Mouse (Mus musculus): ENCODE results near the gene Slc10a1. TPM values are rescaled to one million over a fixed set of nuclear protein-coding genes. Genes with fewer than 3 reads are reported as not detected.
A peak's percentile ranks its signal among the peaks of the same experiment; 100 is the strongest.

Gene Slc10a1
- polyA plus RNA-seq, 1 experiment from 2014 or later, result 0.44 TPM

- Histone ChIP-seq H3K27ac (ENCODE audit: low read depth, low read length) (no peak overlapping the region), H3K4me1 (ENCODE audit: control insufficient read depth, insufficient read depth, low read length) (no peaks in the 10 kb centered on the region), H3K4me2 (no peak overlapping the region), H3K9ac (ENCODE audit: low read length) (no peak overlapping the region), H3K27me3 (ENCODE audit: control insufficient read depth, insufficient read depth, low read length) (no peaks in the 10 kb centered on the region), H3K4me3 (ENCODE audit: low read depth, low read length) (no peak overlapping the region), H3K9me3 (ENCODE audit: control insufficient read depth, low read length) (no peaks in the 10 kb centered on the region), H3K36me3 (ENCODE audit: control insufficient read depth, insufficient read depth, low read length) (no peaks in the 10 kb centered on the region)
- 86% methylated on average over 4 of the region's 4 CpGs for WGBS
- no peak for DNase-seq (ENCODE audit: low spot score, missing footprints)
- no peak for ATAC-seq (ENCODE audit: low FRiP score)
Measured at GRCm38 (mm10) chr12:80926550-80926949, 42.0 kb downstream of the Slc10a1 start.

GRCm38 (mm10) chr12:80925919-80926318 is 42.6 kb downstream of the Slc10a1 start:
- no peak for DNase-seq (ENCODE audit: low spot score, missing footprints)
- Histone ChIP-seq H3K27ac (ENCODE audit: low read depth, low read length) (no peak overlapping the region), H3K27me3 (ENCODE audit: control insufficient read depth, insufficient read depth, low read length) (no peaks in the 10 kb centered on the region), H3K36me3 (ENCODE audit: control insufficient read depth, insufficient read depth, low read length) (no peaks in the 10 kb centered on the region), H3K4me1 (ENCODE audit: control insufficient read depth, insufficient read depth, low read length) (no peaks in the 10 kb centered on the region), H3K9me3 (ENCODE audit: control insufficient read depth, low read length) (no peaks in the 10 kb centered on the region), H3K9ac (ENCODE audit: low read length) (no peak overlapping the region), H3K4me3 (ENCODE audit: low read depth, low read length) (no peak overlapping the region), H3K4me2 (no peak overlapping the region)
- no peak for ATAC-seq (ENCODE audit: low FRiP score)
- WGBS, result 21% methylated on average over 7 of the region's 7 CpGs

GRCm38 (mm10) chr12:80924205-80924604 is 44.3 kb downstream of the Slc10a1 start:
- ATAC-seq (ENCODE audit: low FRiP score), result no peak
- Histone ChIP-seq H3K27ac (ENCODE audit: low read depth, low read length) (no peak overlapping the region), H3K9ac (ENCODE audit: low read length) (no peak overlapping the region), H3K9me3 (ENCODE audit: control insufficient read depth, low read length) (no peaks in the 10 kb centered on the region), H3K4me1 (ENCODE audit: control insufficient read depth, insufficient read depth, low read length) (no peaks in the 10 kb centered on the region), H3K4me3 (ENCODE audit: low read depth, low read length) (no peak overlapping the region), H3K36me3 (ENCODE audit: control insufficient read depth, insufficient read depth, low read length) (no peaks in the 10 kb centered on the region), H3K27me3 (ENCODE audit: control insufficient read depth, insufficient read depth, low read length) (no peaks in the 10 kb centered on the region), H3K4me2 (no peak overlapping the region)
- WGBS, result 83% methylated on average over 3 of the region's 3 CpGs
- no peak for DNase-seq (ENCODE audit: low spot score, missing footprints)

GRCm38 (mm10) chr12:80923602-80924001 is 44.9 kb downstream of the Slc10a1 start:
- no peaks in the 10 kb centered on the region for H3K27me3 ChIP-seq (ENCODE audit: control insufficient read depth, insufficient read depth, low read length)
- peak; percentile 84 for DNase-seq (ENCODE audit: low spot score, missing footprints)
- no peak overlapping the region for H3K9ac ChIP-seq (ENCODE audit: low read length)
- no peaks in the 10 kb centered on the region for H3K9me3 ChIP-seq (ENCODE audit: control insufficient read depth, low read length)
- no peak overlapping the region for H3K4me2 ChIP-seq
- H3K4me1 ChIP-seq (ENCODE audit: control insufficient read depth, insufficient read depth, low read length), result no peaks in the 10 kb centered on the region
- no peak for ATAC-seq (ENCODE audit: low FRiP score)
- H3K36me3 ChIP-seq (ENCODE audit: control insufficient read depth, insufficient read depth, low read length), result no peaks in the 10 kb centered on the region
- H3K4me3 ChIP-seq (ENCODE audit: low read depth, low read length), result no peak overlapping the region
- H3K27ac ChIP-seq (ENCODE audit: low read depth, low read length), result no peak overlapping the region
- WGBS, result 70% methylated on average over 5 of the region's 5 CpGs

GRCm38 (mm10) chr12:80922869-80923268 is 45.6 kb downstream of the Slc10a1 start:
- Histone ChIP-seq H3K36me3 (ENCODE audit: control insufficient read depth, insufficient read depth, low read length) (no peaks in the 10 kb centered on the region), H3K4me1 (ENCODE audit: control insufficient read depth, insufficient read depth, low read length) (no peaks in the 10 kb centered on the region), H3K4me3 (ENCODE audit: low read depth, low read length) (no peak overlapping the region), H3K27me3 (ENCODE audit: control insufficient read depth, insufficient read depth, low read length) (no peaks in the 10 kb centered on the region), H3K9me3 (ENCODE audit: control insufficient read depth, low read length) (no peaks in the 10 kb centered on the region), H3K27ac (ENCODE audit: low read depth, low read length) (no peak overlapping the region), H3K9ac (ENCODE audit: low read length) (no peak overlapping the region), H3K4me2 (no peak overlapping the region)
- ATAC-seq (ENCODE audit: low FRiP score) (no peak), DNase-seq (ENCODE audit: low spot score, missing footprints) (no peak)
- 12% methylated on average over 7 of the region's 7 CpGs for WGBS

- ATAC-seq (ENCODE audit: low FRiP score) (no peak), DNase-seq (ENCODE audit: low spot score, missing footprints) (no peak)
- H3K9ac ChIP-seq (ENCODE audit: low read length), result no peak overlapping the region
Measured at GRCm38 (mm10) chr12:80921301-80921700, 47.2 kb downstream of the Slc10a1 start.

GRCm38 (mm10) chr12:80917764-80918163 is 50.7 kb downstream of the Slc10a1 start:
- Histone ChIP-seq H3K27me3 (ENCODE audit: control insufficient read depth, insufficient read depth, low read length) (no peaks in the 10 kb centered on the region), H3K27ac (ENCODE audit: low read depth, low read length) (no peak overlapping the region), H3K9ac (ENCODE audit: low read length) (no peak overlapping the region), H3K4me2 (no peak overlapping the region), H3K9me3 (ENCODE audit: control insufficient read depth, low read length) (no peaks in the 10 kb centered on the region), H3K4me3 (ENCODE audit: low read depth, low read length) (no peak overlapping the region), H3K4me1 (ENCODE audit: control insufficient read depth, insufficient read depth, low read length) (no peaks in the 10 kb centered on the region), H3K36me3 (ENCODE audit: control insufficient read depth, insufficient read depth, low read length) (no peaks in the 10 kb centered on the region)
- DNase-seq (ENCODE audit: low spot score, missing footprints) (no peak), ATAC-seq (ENCODE audit: low FRiP score) (no peak)
- 55% methylated on average over 7 of the region's 7 CpGs for WGBS

More at GRCm38 (mm10) chr12:80921301-80921700, 47.2 kb downstream of the Slc10a1 start:
- Histone ChIP-seq H3K4me3 (ENCODE audit: low read depth, low read length) (no peak overlapping the region), H3K27ac (ENCODE audit: low read depth, low read length) (no peak overlapping the region), H3K36me3 (ENCODE audit: control insufficient read depth, insufficient read depth, low read length) (no peaks in the 10 kb centered on the region), H3K4me1 (ENCODE audit: control insufficient read depth, insufficient read depth, low read length) (no peaks in the 10 kb centered on the region), H3K9me3 (ENCODE audit: control insufficient read depth, low read length) (no peaks in the 10 kb centered on the region), H3K27me3 (ENCODE audit: control insufficient read depth, insufficient read depth, low read length) (no peaks in the 10 kb centered on the region), H3K4me2 (no peak overlapping the region)
- 94% methylated on average over 5 of the region's 5 CpGs for WGBS

- no peaks in the 10 kb centered on the region for H3K4me1 ChIP-seq (ENCODE audit: control insufficient read depth, insufficient read depth, low read length)
- DNase-seq (ENCODE audit: low spot score, missing footprints), result no peak
- ATAC-seq (ENCODE audit: low FRiP score), result no peak
- no peak overlapping the region for H3K4me3 ChIP-seq (ENCODE audit: low read depth, low read length)
- no peaks in the 10 kb centered on the region for H3K36me3 ChIP-seq (ENCODE audit: control insufficient read depth, insufficient read depth, low read length)
- no peak overlapping the region for H3K9ac ChIP-seq (ENCODE audit: low read length)
- no peak overlapping the region for H3K27ac ChIP-seq (ENCODE audit: low read depth, low read length)
- H3K27me3 ChIP-seq (ENCODE audit: control insufficient read depth, insufficient read depth, low read length), result no peaks in the 10 kb centered on the region
- no peaks in the 10 kb centered on the region for H3K9me3 ChIP-seq (ENCODE audit: control insufficient read depth, low read length)
- no peak overlapping the region for H3K4me2 ChIP-seq
- WGBS, result 89% methylated on average over 8 of the region's 8 CpGs
Measured at GRCm38 (mm10) chr12:80909631-80910030, 58.9 kb downstream of the Slc10a1 start.
